Mouse (Mus musculus) intestine, postnatal 0 days (tissue): ENCODE measurements around the gene Ubash3b. TPM values are rescaled to one million over a fixed set of nuclear protein-coding genes. Genes with fewer than 3 reads are reported as not detected.

Experiments
- ATAC-seq: fragments of 200-750 bp; cut with Nextera tagmentation; 2 replicates; pipeline ENCODE4 v1.8.0; 2017; ENCODE audit warnings: mild to moderate bottlenecking, moderate TSS enrichment, moderate library complexity
- H3K27ac ChIP-seq: fragments of 300-500 bp; sonication (generic); 2 replicates; pipeline ENCODE4 v1.5.1; 2014; ENCODE audit warnings: mild to moderate bottlenecking, low read depth, low read length, moderate library complexity
- H3K27me3 ChIP-seq: fragments of 300-500 bp; sonication (generic); replicated peaks from 2 replicates; pipeline ENCODE4 v1.6.1; 2014; ENCODE audit warnings: low read length, mixed read lengths; ENCODE audit not compliant: control insufficient read depth, insufficient read depth
- H3K36me3 ChIP-seq: fragments of 300-500 bp; sonication (generic); 2 replicates; pipeline ENCODE4 v1.6.1; 2014; ENCODE audit warnings: mild to moderate bottlenecking, moderate library complexity; ENCODE audit not compliant: control insufficient read depth, insufficient read depth
- H3K4me1 ChIP-seq: fragments of 300-500 bp; sonication (generic); replicated peaks from 2 replicates; pipeline ENCODE4 v1.6.1; 2014; ENCODE audit warnings: antibody characterized with exemption, low read length, mixed read lengths; ENCODE audit not compliant: control insufficient read depth, insufficient read depth
- H3K4me2 ChIP-seq: fragments of 300-500 bp; sonication (generic); replicated peaks from 2 replicates; pipeline ENCODE4 v1.6.1; 2014; ENCODE audit warnings: low read depth, mild to moderate bottlenecking, moderate library complexity
- H3K4me3 ChIP-seq: fragments of 300-500 bp; sonication (generic); 2 replicates; pipeline ENCODE4 v1.5.1; 2014; ENCODE audit warnings: low read depth, low read length
- H3K9ac ChIP-seq: fragments of 300-500 bp; sonication (generic); 2 replicates; pipeline ENCODE4 v1.6.1; 2014; ENCODE audit warnings: mild to moderate bottlenecking, low read depth, low read length
- H3K9me3 ChIP-seq: fragments of 300-500 bp; sonication (generic); 2 replicates; pipeline ENCODE4 v1.6.1; 2016; ENCODE audit warnings: mixed run types; ENCODE audit not compliant: control insufficient read depth
- CTCF ChIP-seq: sonication (generic); IDR thresholded peaks from 2 replicates; pipeline ENCODE4 v1.5.1; 2016; ENCODE audit warnings: low read depth, mild to moderate bottlenecking, control low read depth, antibody characterized with exemption, moderate library complexity
- WGBS: fragments of 180-500 bp; shearing (Covaris S2); extraction: QIAGEN DNeasy Blood & Tissue Kit; methylation state at CpG from one replicate; pipeline ENCODE4 v1.1.7; 2014; 5-methylcytosine and 5-hydroxymethylcytosine counted together
- polyA plus RNA-seq: library from polyadenylated mRNA; unstranded; fragments of >200 nt; fragmentation: Nextera tagmentation; extraction: Ambion mirVana; gene quantifications from 2 replicates; pipeline ENCODE4 v1.2.1, GENCODE M21; 2015

Gene Ubash3b
- polyA plus RNA-seq, 1 experiment from 2014 or later, result 6.3 TPM

DNA sequence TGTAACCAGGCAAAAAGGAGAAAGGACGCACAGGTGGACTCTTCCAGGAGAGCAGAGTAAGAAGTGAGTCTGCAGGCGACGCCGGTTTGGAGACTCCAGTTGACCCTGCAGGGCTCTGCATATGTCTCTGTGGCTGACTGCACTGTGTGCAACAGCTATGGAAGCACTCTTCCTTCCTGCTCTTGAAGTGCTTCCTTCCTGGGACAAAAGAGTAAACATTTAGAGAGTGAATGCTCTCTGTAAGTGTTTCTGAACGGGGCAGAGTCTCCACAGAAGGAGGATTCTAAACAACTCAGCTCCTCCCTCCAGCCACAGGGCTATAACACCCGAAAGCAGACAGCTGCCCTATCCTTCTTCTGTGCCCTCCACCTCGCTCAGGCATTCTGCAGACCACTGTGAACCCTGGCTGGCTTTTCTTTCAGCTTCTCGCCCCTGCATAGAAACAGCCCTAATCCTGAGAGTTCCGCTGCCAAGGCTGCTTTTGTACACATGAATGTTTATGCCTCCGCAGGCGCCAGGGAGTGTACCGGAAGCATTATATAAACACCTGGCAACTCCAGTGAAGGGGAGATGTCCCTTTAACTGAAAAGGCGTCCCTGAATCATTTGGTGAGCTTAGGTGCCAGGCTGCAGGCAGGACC lies 14.2 kb downstream of the Ubash3b start:
- no peak overlapping the region for H3K4me3 ChIP-seq
- H3K4me1 ChIP-seq, result no peaks in the 10 kb centered on the region
- no peak for ATAC-seq
- H3K4me2 ChIP-seq, result peak overlapping the region; percentile 49
- no peak overlapping the region for H3K9ac ChIP-seq
- no peaks in the 10 kb centered on the region for H3K36me3 ChIP-seq
- no peaks in the 10 kb centered on the region for H3K27me3 ChIP-seq
- peak overlapping the region; percentile 35; the same call in 1 of the 2 replicates for H3K27ac ChIP-seq
- no peaks in the 10 kb centered on the region for H3K9me3 ChIP-seq
- TF ChIP-seq CTCF, result no peak
- WGBS, result 37% methylated on average over 13 of the region's 13 CpGs

DNA sequence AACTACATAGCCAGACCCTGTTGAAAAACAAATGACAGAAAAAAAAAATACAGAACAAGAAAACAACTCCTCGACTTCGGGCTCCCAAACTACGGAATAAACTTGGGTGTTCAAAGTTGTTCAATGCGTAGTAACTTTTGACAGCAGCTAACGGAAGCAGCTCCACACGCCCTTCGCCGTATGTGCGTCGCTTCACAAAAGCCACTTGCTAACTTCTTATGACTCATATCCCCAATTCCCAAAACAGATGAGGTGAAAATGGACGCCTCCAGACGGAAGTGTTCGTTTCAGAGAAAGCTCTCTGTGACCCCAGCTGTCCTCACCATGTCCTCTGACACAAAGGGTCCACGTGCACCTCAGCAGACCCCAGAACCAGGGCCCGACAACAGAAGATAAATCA lies 17.7 kb downstream of the Ubash3b start:
- ATAC-seq, result no peak
- no peak overlapping the region for H3K4me3 ChIP-seq

DNA sequence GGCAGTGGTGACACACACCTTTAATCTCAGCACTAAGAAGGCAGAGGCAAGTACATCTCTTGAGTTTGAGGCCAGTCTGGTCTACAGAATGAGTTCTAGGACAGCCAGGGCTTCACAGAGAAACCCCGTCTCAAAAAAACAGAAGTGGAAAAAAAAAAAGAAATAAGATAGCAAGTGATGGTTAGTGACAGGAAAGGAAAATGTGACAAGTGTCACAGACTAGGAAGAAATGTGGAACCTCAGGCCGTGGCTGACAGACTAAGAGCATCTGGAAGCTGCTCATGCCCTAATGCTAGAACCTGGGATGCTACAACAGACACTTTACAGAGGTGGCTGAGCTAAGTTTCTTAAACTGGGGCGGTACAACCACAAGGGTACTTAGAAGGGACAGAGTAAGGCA lies 18.4 kb downstream of the Ubash3b start:
- TF ChIP-seq CTCF, result no peak
- H3K27ac ChIP-seq, result no peak overlapping the region
- 88% methylated on average over 3 of the region's 3 CpGs for WGBS
- no peaks in the 10 kb centered on the region for H3K36me3 ChIP-seq
- H3K4me1 ChIP-seq, result no peaks in the 10 kb centered on the region
- no peaks in the 10 kb centered on the region for H3K9me3 ChIP-seq
- ATAC-seq, result no peak
- H3K4me2 ChIP-seq, result no peak overlapping the region
- H3K27me3 ChIP-seq, result no peaks in the 10 kb centered on the region
- no peak overlapping the region for H3K4me3 ChIP-seq
- H3K9ac ChIP-seq, result no peak overlapping the region

More for the DNA sequence above, 17.7 kb downstream of the Ubash3b start:
- Histone ChIP-seq H3K9me3 (no peaks in the 10 kb centered on the region), H3K36me3 (no peaks in the 10 kb centered on the region), H3K27me3 (no peaks in the 10 kb centered on the region), H3K27ac (no peak overlapping the region), H3K4me2 (no peak overlapping the region), H3K4me1 (no peaks in the 10 kb centered on the region), H3K9ac (no peak overlapping the region)
- WGBS, result 90% methylated on average over 15 of the region's 15 CpGs
- no peak for TF ChIP-seq CTCF

DNA sequence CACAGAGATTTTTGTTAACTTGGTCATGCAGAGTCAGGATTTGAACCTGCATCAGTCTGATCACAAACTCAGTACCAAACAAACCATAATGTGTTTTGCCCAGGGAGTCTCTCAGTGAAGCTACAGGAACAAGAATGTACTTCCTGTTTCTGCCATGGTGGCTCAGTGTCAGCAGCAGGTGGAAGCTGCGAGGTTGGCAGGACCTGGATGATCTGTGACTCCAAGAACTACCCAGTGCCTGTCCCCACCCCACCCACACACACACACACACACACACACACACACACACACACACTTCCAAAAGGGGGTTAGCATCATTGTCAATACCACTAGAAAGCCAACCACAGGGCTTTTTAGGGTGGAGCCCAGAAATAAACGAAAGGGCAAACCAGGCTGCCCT lies 20.5 kb downstream of the Ubash3b start:
- Histone ChIP-seq H3K9me3 (no peaks in the 10 kb centered on the region), H3K27ac (no peak overlapping the region), H3K27me3 (no peaks in the 10 kb centered on the region), H3K9ac (no peak overlapping the region), H3K4me2 (no peak overlapping the region), H3K4me3 (no peak overlapping the region), H3K36me3 (no peaks in the 10 kb centered on the region), H3K4me1 (no peaks in the 10 kb centered on the region)
- no peak for TF ChIP-seq CTCF
- 55% methylated on average over 2 of the region's 2 CpGs for WGBS
- no peak for ATAC-seq

DNA sequence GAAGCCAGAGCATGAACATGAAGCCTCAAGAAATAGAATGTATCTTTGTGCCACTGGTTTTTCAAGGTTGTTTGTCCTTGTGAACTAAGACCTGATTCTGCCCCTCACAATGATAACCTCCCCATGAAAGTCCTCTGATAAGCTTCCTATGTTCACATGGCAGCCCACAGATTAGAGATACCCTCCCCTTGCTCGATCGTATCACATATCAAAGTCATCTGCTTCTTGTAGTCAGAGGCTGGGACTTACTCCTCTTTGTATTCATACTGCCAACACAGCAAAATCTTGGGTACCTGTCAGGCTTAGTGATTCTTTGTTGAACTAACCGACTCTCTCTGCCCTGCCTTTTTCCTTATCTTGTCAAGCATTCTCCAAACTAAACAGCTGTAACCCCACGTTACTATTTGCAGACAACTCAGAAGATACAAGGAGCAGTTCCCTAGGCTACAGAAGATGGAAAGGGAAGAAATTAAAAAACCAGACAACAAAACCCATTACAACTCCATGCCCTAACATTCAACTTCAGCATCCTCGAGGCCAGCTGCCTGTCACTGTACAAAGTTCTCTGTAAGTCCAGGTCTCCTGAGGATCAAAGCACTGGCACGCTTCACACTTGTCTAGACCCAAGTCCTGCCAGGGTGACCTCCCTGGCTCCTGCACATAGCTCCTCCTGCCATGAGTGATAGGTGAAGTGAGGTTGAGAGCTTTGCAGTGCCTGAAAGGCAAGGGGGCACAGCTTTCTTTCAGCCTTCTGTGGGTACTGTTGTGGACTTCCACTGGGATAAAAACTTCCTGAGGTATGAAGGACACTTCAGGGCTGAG lies 22.3 kb downstream of the Ubash3b start:
- no peak for ATAC-seq
- Histone ChIP-seq H3K27ac (no peak overlapping the region), H3K4me2 (no peak overlapping the region), H3K9ac (no peak overlapping the region), H3K36me3 (no peaks in the 10 kb centered on the region), H3K27me3 (no peaks in the 10 kb centered on the region), H3K4me1 (no peaks in the 10 kb centered on the region), H3K9me3 (no peaks in the 10 kb centered on the region), H3K4me3 (no peak overlapping the region)
- 41% methylated on average over 6 of the region's 6 CpGs for WGBS
- no peak for TF ChIP-seq CTCF

DNA sequence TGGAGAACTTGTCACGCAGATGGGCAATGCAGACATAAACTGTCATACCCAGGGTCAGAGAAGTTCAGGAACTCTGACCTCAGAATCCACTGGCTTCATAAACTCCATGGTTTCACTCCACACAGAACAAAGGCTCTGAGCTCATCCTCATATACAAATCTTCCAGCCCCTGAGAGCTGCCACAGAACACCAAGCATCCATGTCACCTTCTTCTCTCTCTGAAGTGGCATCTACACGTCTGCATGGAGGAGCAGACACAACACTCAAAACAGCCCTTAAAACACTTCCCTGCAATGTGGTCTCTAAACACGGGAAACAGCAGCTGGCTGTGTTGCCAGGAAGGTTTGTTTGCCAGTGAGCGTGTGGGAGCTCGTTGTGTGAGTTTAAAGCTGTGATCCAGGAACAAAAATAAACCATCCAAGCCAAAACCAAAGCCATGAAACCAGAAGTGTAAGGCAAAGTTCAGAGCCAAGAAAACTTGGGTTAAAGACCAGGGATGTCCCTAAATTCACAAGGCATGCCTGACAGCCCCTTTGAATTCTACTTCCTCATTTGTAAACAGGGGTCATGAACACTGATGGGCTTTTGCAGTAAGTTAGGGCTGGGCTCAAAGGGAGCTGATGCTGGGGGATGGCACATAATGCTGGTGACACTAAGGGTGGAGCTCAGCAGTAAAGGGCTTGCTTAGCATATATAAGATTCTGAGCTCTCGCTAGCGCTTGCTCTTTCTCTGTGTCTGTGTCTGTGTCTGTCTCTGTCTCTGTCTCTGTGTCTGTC lies 24.6 kb downstream of the Ubash3b start:
- Histone ChIP-seq H3K4me3 (no peak overlapping the region), H3K4me2 (no peak overlapping the region), H3K27me3 (no peaks in the 10 kb centered on the region), H3K4me1 (no peaks in the 10 kb centered on the region), H3K9ac (no peak overlapping the region), H3K36me3 (no peaks in the 10 kb centered on the region), H3K27ac (no peak overlapping the region; the same call in 1 of the 2 replicates), H3K9me3 (no peaks in the 10 kb centered on the region)
- ATAC-seq, result no peak
- TF ChIP-seq CTCF, result no peak
- 45% methylated on average over 7 of the region's 7 CpGs for WGBS
